ENCODE assay signal across 14 mouse cellular contexts in the genomic region with DNA sequence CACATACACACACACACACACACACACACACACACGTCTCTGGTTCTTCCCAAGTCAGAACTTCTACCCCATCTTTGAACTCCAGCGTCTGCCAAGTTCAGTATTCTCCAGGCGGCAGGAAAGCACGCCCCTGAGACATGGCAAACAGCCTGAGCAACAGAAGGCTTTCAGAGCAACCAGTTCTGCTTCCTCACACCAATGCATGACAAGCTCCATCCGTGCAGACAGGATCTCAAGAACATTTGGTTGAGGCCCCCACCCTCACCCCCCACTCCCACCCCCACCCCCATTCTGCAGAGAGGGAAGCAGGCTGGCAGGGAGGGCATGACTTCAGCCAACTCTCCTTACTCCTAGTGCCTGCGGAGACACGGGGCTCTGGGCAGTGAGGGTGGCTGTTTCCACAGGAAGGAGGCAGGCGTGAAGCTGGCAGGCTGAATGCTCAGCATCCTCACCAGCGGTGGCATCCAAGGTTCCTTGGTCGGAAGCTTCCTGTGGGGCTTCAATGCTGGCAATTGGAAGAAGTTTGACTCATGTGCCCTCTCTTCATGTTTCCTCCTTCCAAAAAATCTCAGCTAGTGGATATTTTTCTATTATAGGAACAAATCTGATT. TPM values are rescaled to one million over a fixed set of nuclear protein-coding genes. Genes with fewer than 3 reads are reported as not detected.
DNase-seq lines count a peak whose midpoint lies in the region; ATAC-seq and TF ChIP-seq lines count a peak whose summit lies in the region.
"Had no signal": no experiment of that assay in that cellular context is flagged by ENCODE, and none has a peak within 500 bp of the region (broad histone marks: within the 10 kb centered on the region; RNA-seq: fewer than 3 reads in every experiment).

No protein-coding gene starts in this region.

- TF ChIP-seq CTCF in cerebellum, adult 2 months (IDR thresholded peaks at IDR 0.05; ENCODE audit: borderline replicate concordance, insufficient read depth, low read depth, low read length): no peak
- TF ChIP-seq CTCF in kidney, adult 2 months (conservative IDR thresholded peaks at IDR 0.05; ENCODE audit: insufficient read depth, insufficient read length, low read depth, low read length): no peak

- H3K4me3 ChIP-seq in cerebellum, adult 2 months (replicated peaks; ENCODE audit: insufficient read depth, low read depth, low read length): no peak overlapping the region
- no peak overlapping the region for H3K4me3 ChIP-seq in kidney, adult 2 months (ENCODE audit: insufficient read depth, low read depth, low read length)
- H3K4me3 ChIP-seq in limb, embryonic 10.5 days: no peak overlapping the region
- no peak overlapping the region for H3K4me3 ChIP-seq in intestine, embryonic 15.5 days (replicated peaks)
- no peak overlapping the region for H3K4me3 ChIP-seq in liver, embryonic 11.5 days (ENCODE audit: low read depth, low read length)
- H3K4me3 ChIP-seq: gastrocnemius, adult 2 months; heart, embryonic 15.5 days; liver, embryonic 12.5 days had no signal

- H3K4me1 ChIP-seq in cerebellum, adult 2 months (ENCODE audit: control insufficient read depth, insufficient read depth, low read length): peaks cover 5% of the 10 kb centered on the region; the same call in 1 of the 2 replicates
- H3K4me1 ChIP-seq in kidney, adult 2 months (ENCODE audit: control insufficient read depth, insufficient read depth, low read length): no peaks in the 10 kb centered on the region
- peaks cover 15% of the 10 kb centered on the region for H3K4me1 ChIP-seq in limb, embryonic 10.5 days
- H3K4me1 ChIP-seq in intestine, embryonic 15.5 days (replicated peaks): peaks cover 2% of the 10 kb centered on the region; the same call in 1 of the 2 replicates
- no peaks in the 10 kb centered on the region for H3K4me1 ChIP-seq in liver, embryonic 11.5 days (replicated peaks; ENCODE audit: control insufficient read depth, insufficient read depth, low read length)
- H3K4me1 ChIP-seq: liver, embryonic 12.5 days had no signal

- H3K4me2 ChIP-seq in intestine, embryonic 15.5 days (replicated peaks): no peak overlapping the region
- H3K4me2 ChIP-seq in liver, embryonic 11.5 days: no peak overlapping the region
- H3K4me2 ChIP-seq: heart, embryonic 15.5 days; liver, embryonic 12.5 days had no signal

- H3K27me3 ChIP-seq in cerebellum, adult 2 months (ENCODE audit: control insufficient read depth, insufficient read depth, low read length): no peaks in the 10 kb centered on the region
- no peaks in the 10 kb centered on the region for H3K27me3 ChIP-seq in kidney, adult 2 months (replicated peaks; ENCODE audit: control insufficient read depth, insufficient read depth, low read length)
- no peaks in the 10 kb centered on the region for H3K27me3 ChIP-seq in limb, embryonic 10.5 days (ENCODE audit: low read depth, poor library complexity, severe bottlenecking)
- H3K27me3 ChIP-seq in intestine, embryonic 15.5 days (replicated peaks): no peaks in the 10 kb centered on the region
- H3K27me3 ChIP-seq in liver, embryonic 11.5 days (replicated peaks; ENCODE audit: control insufficient read depth, insufficient read depth, low read length): no peaks in the 10 kb centered on the region
- H3K27me3 ChIP-seq: heart, embryonic 15.5 days; liver, embryonic 12.5 days had no signal

- H3K36me3 ChIP-seq in kidney, adult 2 months (ENCODE audit: control insufficient read depth, insufficient read depth, low read length): no peaks in the 10 kb centered on the region
- no peaks in the 10 kb centered on the region for H3K36me3 ChIP-seq in limb, embryonic 10.5 days
- H3K36me3 ChIP-seq in intestine, embryonic 15.5 days: no peaks in the 10 kb centered on the region
- no peaks in the 10 kb centered on the region for H3K36me3 ChIP-seq in liver, embryonic 11.5 days (ENCODE audit: control insufficient read depth, insufficient read depth, low read length)
- H3K36me3 ChIP-seq: heart, embryonic 15.5 days; liver, embryonic 12.5 days had no signal

- H3K9me3 ChIP-seq in limb, embryonic 10.5 days (replicated peaks): no peaks in the 10 kb centered on the region
- no peaks in the 10 kb centered on the region for H3K9me3 ChIP-seq in intestine, embryonic 15.5 days
- H3K9me3 ChIP-seq in liver, embryonic 11.5 days (ENCODE audit: control insufficient read depth, low read length): no peaks in the 10 kb centered on the region
- H3K9me3 ChIP-seq: heart, embryonic 15.5 days; liver, embryonic 12.5 days had no signal

- no peak for ATAC-seq in intestine, embryonic 15.5 days
- no peak for ATAC-seq in liver, embryonic 11.5 days (replicated peaks; ENCODE audit: low FRiP score)
- ATAC-seq: liver, embryonic 12.5 days had no signal

- H3K9ac ChIP-seq in intestine, embryonic 15.5 days: no peak overlapping the region
- no peak overlapping the region for H3K9ac ChIP-seq in liver, embryonic 11.5 days (ENCODE audit: low read depth, low read length)
- H3K9ac ChIP-seq: heart, embryonic 15.5 days; liver, embryonic 12.5 days had no signal

- no peak for TF ChIP-seq POLR2A in cerebellum, adult 2 months (IDR thresholded peaks at IDR 0.05; ENCODE audit: borderline replicate concordance, insufficient read depth, low read length)
- no peak for TF ChIP-seq POLR2A in kidney, adult 2 months (IDR thresholded peaks at IDR 0.05; ENCODE audit: low read depth, low read length)

- H3K27ac ChIP-seq in cerebellum, adult 2 months (ENCODE audit: insufficient read depth, low read length): no peak overlapping the region
- H3K27ac ChIP-seq in kidney, adult 2 months (ENCODE audit: insufficient read depth, low read depth, low read length): no peak overlapping the region
- H3K27ac ChIP-seq in limb, embryonic 10.5 days: 0 out of 2 replicates have a peak overlapping the region, but pooled peaks have one; percentile 19
- H3K27ac ChIP-seq in intestine, embryonic 15.5 days: no peak overlapping the region
- H3K27ac ChIP-seq in liver, embryonic 11.5 days (ENCODE audit: low read depth, low read length): no peak overlapping the region
- H3K27ac ChIP-seq: gastrocnemius, adult 2 months; heart, embryonic 15.5 days; liver, embryonic 12.5 days had no signal

- peak; percentile 27 to 35 for DNase-seq in cerebellum, adult 2 months
- DNase-seq in cerebellum, adult 11 months: no peak
- peak; percentile 13 for DNase-seq in kidney, adult 2 months
- no peak for DNase-seq in kidney, postnatal 10 days
- peak; percentile 63 to 72 for DNase-seq in layer of hippocampus, adult 8-10 months (ENCODE audit: low spot score in 2 of 2)
- no peak for DNase-seq in limb, embryonic 10.5 days (ENCODE audit: low spot score)
- no peak for DNase-seq in liver, embryonic 11.5 days (ENCODE audit: low spot score)
- DNase-seq: adrenal gland, postnatal 25 days; gastrocnemius, adult 2 months had no signal

- 8% methylated on average over 10 of the region's 10 CpGs for WGBS in cerebellum, adult 2 months
- WGBS in kidney, adult 2 months: 57% methylated on average over 10 of the region's 10 CpGs
- 75% methylated on average over 10 of the region's 10 CpGs for whole genome bisulfite sequencing in limb, embryonic 10.5 days
- 69% methylated on average over 10 of the region's 10 CpGs for WGBS in intestine, embryonic 15.5 days
- WGBS in liver, embryonic 11.5 days: 69% methylated on average over 10 of the region's 10 CpGs

RNA-seq across cellular contexts. Expression of a gene that starts 46.9 kb away (rescaled TPM):
- polyA plus RNA-seq in cerebellum, adult 2 months (2012; rRNA removed): 0.29 and 0.33 TPM in 2 replicates
- 0.35 and 0.41 TPM in 2 replicates for polyA plus RNA-seq in kidney, adult 2 months (2012; rRNA removed)
- total RNA-seq in layer of hippocampus, adult 8-10 months (2022): 1 to 10 TPM; 3.5 to 5.7 (median 4.4) TPM
- 0.45 and 2.2 TPM in 2 replicates for polyA plus RNA-seq in limb, embryonic 10.5 days (2016; fragmentation: Nextera tagmentation; extraction: Ambion mirVana)
- 3.0 and 3.2 TPM in 2 replicates for polyA plus RNA-seq in intestine, embryonic 15.5 days (2015; fragmentation: Nextera tagmentation; extraction: Ambion mirVana)
- polyA plus RNA-seq in liver, embryonic 11.5 days (2014; fragmentation: Nextera tagmentation; extraction: Ambion mirVana): 0.19 and 0.26 TPM in 2 replicates
- total RNA-seq: common myeloid progenitor, adult 5-6 weeks; neutrophil, adult 5-6 weeks had no signal

Comparison
In these comparisons a context has a peak if more than half of its experiments do, and no peak if none do; other contexts are left out.
1. DNase-seq: peak in cerebellum, adult 2 months (2 of 2), kidney, adult 2 months (single experiment) and layer of hippocampus, adult 8-10 months (2 of 2); none in cerebellum, adult 11 months (single experiment), kidney, postnatal 10 days (single experiment), limb, embryonic 10.5 days (single experiment) and liver, embryonic 11.5 days (single experiment).